Mouse (Mus musculus) T-helper 1 cell (primary cell): ENCODE data around the gene Olfr543.
"Not testable (repeated sequence)": the region's sequence is repeated elsewhere in the genome, so short reads cannot be mapped to it uniquely, and the experiment has no call there.

Experiments
- in situ Hi-C: fragments of 300-600 bp; cut with MboI, MseI; formaldehyde crosslinking; loops from one replicate; pipeline ENCODE4 v1.15.1; 2025; ENCODE audit warnings: high pct_unique_total_duplicates

The Olfr543 gene

GRCm38 (mm10) chr7:102481579-102481978 lies at the start of gene Olfr543:
Olfr543 (minus strand) TSS chr7:102481679.
- in situ Hi-C loops, result no loop called here

- in situ Hi-C loops, result no loop called here
These were observed 47.6 kb upstream of the Olfr543 start for GRCm38 (mm10) chr7:102529052-102529451.

- in situ Hi-C loops, result no loop called here
These were observed 35.5 kb upstream of the Olfr543 start for GRCm38 (mm10) chr7:102517051-102517335.

- in situ Hi-C loops, result no loop called here
These were observed 35.0 kb upstream of the Olfr543 start for GRCm38 (mm10) chr7:102516261-102517050.

- in situ Hi-C loops, result loop anchor here (5.0 kb wide), 1 partner anchor 123 kb away; the partner anchor contains the start of gene Olfr554
These were observed 32.7 kb upstream of the Olfr543 start for GRCm38 (mm10) chr7:102514144-102514543.

GRCm38 (mm10) chr7:102512814-102513435 lies 31.4 kb upstream of the Olfr543 start:
- in situ Hi-C loops, result loop anchor here (5.0 kb wide), 1 partner anchor 124 kb away; the partner anchor contains the start of gene Olfr554

- in situ Hi-C loops, result loop anchor here (5.0 kb wide), 1 partner anchor 125 kb away; the partner anchor contains the start of gene Olfr554
These were observed 30.4 kb upstream of the Olfr543 start for GRCm38 (mm10) chr7:102511927-102512326.

- in situ Hi-C loops, result loop anchor here (5.0 to 10.0 kb wide), 2 partner anchors 128 to 395 kb away; partner anchors contain the start of gene Olfr554
These were observed 28.2 kb upstream of the Olfr543 start for GRCm38 (mm10) chr7:102509726-102510125.

- in situ Hi-C loops, result loop anchor here (10.0 kb wide), 1 partner anchor 396 kb away; no protein-coding TSS in a partner anchor
These were observed 27.2 kb upstream of the Olfr543 start for GRCm38 (mm10) chr7:102508666-102509065.

- in situ Hi-C loops, result loop anchor here (10.0 kb wide), 1 partner anchor 397 kb away; no protein-coding TSS in a partner anchor
These were observed 26.6 kb upstream of the Olfr543 start for GRCm38 (mm10) chr7:102508066-102508465.

GRCm38 (mm10) chr7:102506848-102507247 lies 25.4 kb upstream of the Olfr543 start:
- in situ Hi-C loops, result loop anchor here (10.0 kb wide), 1 partner anchor 398 kb away; no protein-coding TSS in a partner anchor

GRCm38 (mm10) chr7:102501986-102502385 lies 20.5 kb upstream of the Olfr543 start:
- in situ Hi-C loops, result loop anchor here (10.0 kb wide), 1 partner anchor 403 kb away; no protein-coding TSS in a partner anchor

- in situ Hi-C loops, result no loop called here
These were observed 18.0 kb upstream of the Olfr543 start, which contains the start of gene Olfr545 for GRCm38 (mm10) chr7:102499473-102499872. Olfr545 (minus strand) TSS chr7:102499573.

- in situ Hi-C loops, result not testable (repeated sequence)
These were observed 12.9 kb upstream of the Olfr543 start for GRCm38 (mm10) chr7:102494416-102494815.

- in situ Hi-C loops, result no loop called here
These were observed 6.7 kb upstream of the Olfr543 start, which contains the start of gene Olfr544 for GRCm38 (mm10) chr7:102488161-102488560. Olfr544 (minus strand) TSS chr7:102488313.

GRCm38 (mm10) chr7:102486105-102486504 lies 4.6 kb upstream of the Olfr543 start:
- in situ Hi-C loops, result no loop called here

GRCm38 (mm10) chr7:102484766-102485165 lies 3.3 kb upstream of the Olfr543 start:
- in situ Hi-C loops, result not testable (repeated sequence)

GRCm38 (mm10) chr7:102483665-102484064 lies 2.2 kb upstream of the Olfr543 start:
- in situ Hi-C loops, result no loop called here

- in situ Hi-C loops, result no loop called here
These were observed 658 bp downstream of the Olfr543 start for GRCm38 (mm10) chr7:102480821-102481220.

GRCm38 (mm10) chr7:102479368-102480078 lies 2.0 kb downstream of the Olfr543 start:
- in situ Hi-C loops, result no loop called here

- in situ Hi-C loops, result no loop called here
These were observed 2.6 kb downstream of the Olfr543 start for GRCm38 (mm10) chr7:102478926-102479325.

GRCm38 (mm10) chr7:102478425-102478824 lies 3.1 kb downstream of the Olfr543 start:
- in situ Hi-C loops, result no loop called here
